Mouse (Mus musculus) brain, embryonic 14.5 days (tissue): ENCODE results near the gene Ccnt1.

Experiments
- CTCF ChIP-seq: fragments of 200-500 bp; IDR thresholded peaks from 2 replicates; pipeline ENCODE4 v1.5.1; 2012; ENCODE audit warnings: inconsistent platforms, mild to moderate bottlenecking, moderate library complexity, borderline replicate concordance; ENCODE audit not compliant: insufficient read depth, insufficient read length; ENCODE audit errors: extremely low read depth
- POLR2A ChIP-seq: fragments of 200-500 bp; IDR thresholded peaks from 2 replicates; pipeline ENCODE4 v1.6.1; 2012; ENCODE audit warnings: mild to moderate bottlenecking, inconsistent platforms, borderline replicate concordance; ENCODE audit not compliant: poor library complexity, insufficient read depth, insufficient read length, severe bottlenecking; ENCODE audit errors: extremely low read depth

DNA sequence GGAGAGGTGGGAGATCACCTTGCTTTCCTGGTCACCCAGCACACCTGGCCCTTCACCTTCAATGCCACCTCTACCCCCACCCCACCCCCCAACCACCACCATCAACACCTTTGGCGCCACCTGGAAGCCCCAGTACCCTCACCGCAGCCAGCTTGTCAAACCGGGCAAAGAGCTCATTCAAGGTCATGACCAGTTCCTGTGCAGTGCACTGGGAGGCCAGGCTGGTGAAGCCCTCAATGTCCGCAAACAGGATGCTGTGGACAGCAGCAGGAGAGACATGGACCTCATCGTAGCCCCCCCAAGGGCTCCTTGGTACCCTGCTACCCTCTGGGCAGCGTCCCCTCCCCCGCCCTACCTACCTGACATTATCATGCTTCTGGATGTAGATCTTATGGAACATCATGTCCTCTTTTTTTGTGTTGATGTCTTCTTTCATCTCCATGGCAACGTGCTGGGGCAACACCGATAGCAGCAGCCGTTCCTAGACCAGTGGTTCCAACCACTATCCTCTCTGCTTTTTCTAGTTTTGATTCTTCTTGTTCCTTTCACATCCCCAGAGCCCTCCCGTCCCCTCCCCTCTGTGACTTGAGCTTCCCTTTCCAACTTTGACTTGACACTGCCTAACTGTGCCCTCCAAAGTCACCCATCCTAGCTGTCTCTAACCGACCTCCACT is 29.4 kb upstream of the Ccnt1 start:
- TF ChIP-seq POLR2A (no peak), CTCF (no peak)
